Mouse (Mus musculus) bone marrow, adult 2 months (tissue): Measurements from ENCODE around the gene Sell. TPM values are rescaled to one million over a fixed set of nuclear protein-coding genes. Genes with fewer than 3 reads are reported as not detected.

Source experiments
- H3K27ac ChIP-seq: fragments of 200-500 bp; 2 replicates; pipeline ENCODE4 v1.5.1; 2012; ENCODE audit warnings: low read depth, mild to moderate bottlenecking, control low read depth, inconsistent platforms, low read length; ENCODE audit not compliant: control insufficient read depth, poor library complexity, insufficient read depth
- H3K4me1 ChIP-seq: fragments of 200-500 bp; 2 replicates; pipeline ENCODE4 v1.6.1; 2011; ENCODE audit warnings: low read length; ENCODE audit not compliant: control insufficient read depth, insufficient read depth
- H3K4me3 ChIP-seq: fragments of 200-500 bp; replicated peaks from 2 replicates; pipeline ENCODE3; 2011; ENCODE audit warnings: mild to moderate bottlenecking, low read depth, low read length, control low read depth; ENCODE audit not compliant: control insufficient read depth
- CTCF ChIP-seq: fragments of 200-500 bp; IDR thresholded peaks from 2 replicates; pipeline ENCODE4 v1.5.1; 2011; ENCODE audit warnings: low read length, control low read depth; ENCODE audit not compliant: control insufficient read depth, insufficient read depth
- POLR2A ChIP-seq: fragments of 200-500 bp; IDR thresholded peaks from 2 replicates; pipeline ENCODE4 v1.6.1; 2011; ENCODE audit warnings: low read depth, mild to moderate bottlenecking, control low read depth, low read length, borderline replicate concordance; ENCODE audit not compliant: control insufficient read depth
- WGBS: fragments of 180-500 bp; shearing (Covaris S2); methylation state at CpG from one replicate; pipeline ENCODE4 v1.1.7; 2018; 5-methylcytosine and 5-hydroxymethylcytosine counted together
- polyA plus RNA-seq: library from polyadenylated mRNA; stranded (reverse); fragments of >200 nt; gene quantifications from 2 replicates; pipeline ENCODE4 v1.2.4, GENCODE M21; 2011; ENCODE audit warnings: low replicate concordance; ENCODE audit not compliant: missing spikeins, insufficient read depth, insufficient read length

The Sell gene
- polyA plus RNA-seq, 1 experiment = 70.4 TPM

DNA sequence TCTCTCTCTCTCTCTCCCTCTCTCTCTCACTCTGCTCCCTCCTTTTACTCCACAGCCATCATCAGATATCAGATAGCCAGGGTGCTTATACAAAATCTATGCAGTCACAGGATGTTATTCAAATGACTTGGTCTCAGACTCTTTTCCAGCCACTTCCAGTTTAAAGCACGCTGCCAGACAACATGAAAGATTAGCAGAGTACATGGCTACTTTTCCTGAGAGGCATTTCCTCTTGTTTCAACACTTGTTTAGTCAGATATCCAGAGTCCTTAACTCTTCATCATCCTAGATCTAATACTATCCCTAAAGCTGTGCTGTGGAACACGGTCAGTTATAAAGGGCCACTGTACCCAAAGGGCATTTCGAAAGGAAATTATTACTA lies 59.0 kb downstream of the Sell start:
- H3K27ac ChIP-seq = no peak overlapping the region
- TF ChIP-seq CTCF (no peak), POLR2A (no peak)
- WGBS = 67% methylated on average over 3 of the region's 3 CpGs
- peaks cover 1% of the 10 kb centered on the region; the same call in 1 of the 2 replicates for H3K4me1 ChIP-seq
- no peak overlapping the region for H3K4me3 ChIP-seq

DNA sequence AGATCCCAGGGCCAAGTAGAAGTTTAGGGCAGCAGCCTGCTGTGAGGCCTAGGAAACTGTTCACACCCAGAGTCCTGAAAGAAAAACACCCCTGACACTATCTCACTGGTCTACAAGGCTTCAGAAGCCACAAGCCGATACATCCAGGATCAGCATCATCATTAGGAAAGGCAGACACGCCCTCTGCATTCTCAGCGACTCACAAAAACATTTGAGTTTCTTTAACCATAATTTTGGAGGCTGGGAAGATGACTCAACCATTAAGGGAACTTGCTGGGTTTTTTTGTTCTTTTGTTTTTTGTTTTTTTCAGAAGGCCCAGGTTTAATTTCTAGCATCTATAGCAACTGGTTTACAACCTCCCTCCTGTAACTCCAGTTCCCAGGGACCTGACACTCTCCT lies 62.1 kb downstream of the Sell start:
- Histone ChIP-seq H3K4me3 (no peak overlapping the region), H3K27ac (no peak overlapping the region), H3K4me1 (peaks cover 1% of the 10 kb centered on the region; the same call in 1 of the 2 replicates)
- WGBS = 65% methylated on average over 3 of the region's 3 CpGs
- TF ChIP-seq CTCF = no peak
- no peak for TF ChIP-seq POLR2A

DNA sequence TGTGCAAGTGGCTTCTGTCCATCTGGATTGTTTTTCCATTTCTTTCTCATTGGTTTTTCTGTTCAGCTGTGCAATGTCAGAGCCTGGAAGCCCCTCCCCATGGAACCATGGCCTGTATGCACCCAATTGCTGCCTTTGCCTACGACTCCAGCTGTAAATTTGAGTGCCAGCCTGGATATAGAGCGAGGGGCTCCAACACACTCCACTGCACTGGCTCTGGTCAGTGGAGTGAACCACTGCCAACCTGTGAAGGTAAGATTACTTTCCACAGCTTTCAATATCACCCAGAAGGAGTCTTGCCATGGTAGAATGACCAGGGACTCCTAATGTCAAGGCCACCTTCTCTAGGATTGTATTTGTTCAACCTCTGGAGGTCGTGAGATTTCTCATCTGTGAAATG lies 68.2 kb downstream of the Sell start:
- Histone ChIP-seq H3K4me3 (no peak overlapping the region), H3K27ac (no peak overlapping the region), H3K4me1 (peaks cover 1% of the 10 kb centered on the region; the same call in 1 of the 2 replicates)
- no peak for TF ChIP-seq POLR2A
- TF ChIP-seq CTCF = no peak
- WGBS = 71% methylated on average over 3 of the region's 3 CpGs

DNA sequence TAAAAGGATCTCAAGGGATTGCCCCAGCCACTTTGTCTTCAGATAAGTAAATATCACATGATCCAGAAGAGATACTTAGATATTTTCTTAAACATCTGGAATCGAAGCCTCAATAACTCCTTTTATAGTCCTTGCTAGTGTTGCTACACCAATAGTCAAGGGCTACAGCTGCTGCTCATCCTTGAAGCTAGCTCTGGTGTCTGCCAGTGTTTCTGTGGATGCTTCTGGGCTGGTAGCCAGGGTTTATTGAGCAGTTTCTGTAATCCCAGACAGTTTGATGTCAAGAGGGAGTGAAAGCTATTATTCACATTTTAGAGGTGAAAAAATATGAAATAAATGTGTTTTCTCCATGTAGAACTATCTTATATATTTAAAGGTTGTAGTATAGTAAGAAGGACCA lies 70.8 kb downstream of the Sell start:
- Histone ChIP-seq H3K27ac (no peak overlapping the region), H3K4me1 (peaks cover 3% of the 10 kb centered on the region; the same call in 1 of the 2 replicates), H3K4me3 (no peak overlapping the region)
- 74% methylated on average over 1 of the region's 1 CpGs for WGBS
- no peak for TF ChIP-seq CTCF
- TF ChIP-seq POLR2A = no peak

Other genes starting within 250 kb of the Sell start
- 6.9 and 8.0 TPM in 2 replicates for gene Scyl3, start 132.9 kb upstream of the Sell start, polyA plus RNA-seq
- gene BC055324, start 67.2 kb upstream of the Sell start, polyA plus RNA-seq = 4.1 and 10.7 TPM in 2 replicates
- gene Mettl18, start 67.1 kb upstream of the Sell start, polyA plus RNA-seq = 5.0 and 11.1 TPM in 2 replicates
- 1.2 and 1.4 TPM in 2 replicates for gene Sele, start 13.7 kb upstream of the Sell start, polyA plus RNA-seq
- gene Selp, start 53.3 kb downstream of the Sell start, polyA plus RNA-seq = 4.4 and 17.1 TPM in 2 replicates
- 9.9 and 21.8 TPM in 2 replicates for gene F5, start 89.9 kb downstream of the Sell start, polyA plus RNA-seq
- gene Slc19a2, start 187.1 kb downstream of the Sell start, polyA plus RNA-seq = 2.6 and 8.8 TPM in 2 replicates
- 4.7 and 6.6 TPM in 2 replicates for gene Ccdc181, start 213.6 kb downstream of the Sell start, polyA plus RNA-seq
- 8.8 and 16.5 TPM in 2 replicates for gene Nme7, start 242.1 kb downstream of the Sell start, polyA plus RNA-seq
- 3.7 and 7.4 TPM in 2 replicates for gene Blzf1, start 245.5 kb downstream of the Sell start, polyA plus RNA-seq